Mouse (Mus musculus): ENCODE measurements around the gene Galntl6.

Galntl6 gene

DNA sequence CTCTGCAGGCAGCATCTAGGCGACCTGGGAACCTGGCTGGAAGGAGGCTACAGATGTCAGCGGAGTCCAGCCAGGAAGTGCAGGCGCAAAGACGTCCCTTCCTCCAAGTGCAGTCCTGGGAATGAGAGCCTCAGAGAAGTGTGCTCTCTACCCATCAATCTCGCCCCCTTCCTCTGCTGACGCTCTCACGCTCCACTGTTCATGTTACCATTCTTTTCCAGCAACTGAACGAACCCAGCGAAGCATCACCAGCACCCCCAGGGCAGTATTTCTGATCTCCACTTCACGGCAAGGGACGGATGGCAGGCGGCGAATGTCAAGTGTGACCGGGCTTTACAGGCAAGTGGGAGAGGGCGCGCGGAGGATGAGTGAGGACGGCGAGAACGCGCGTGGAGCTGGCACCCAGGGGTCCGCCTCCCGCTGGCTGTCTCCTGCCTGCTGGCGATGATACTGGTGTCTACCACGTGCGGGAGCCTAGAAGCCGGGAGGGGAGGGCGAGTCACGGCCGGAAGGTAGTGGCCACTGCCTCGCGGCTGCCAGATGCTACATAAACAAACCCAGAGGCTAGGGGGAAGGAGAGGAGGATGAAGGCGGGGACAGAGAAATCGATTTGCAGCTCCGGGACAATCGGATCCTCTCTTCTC, at the start of gene Galntl6:
Gene Galntl6, minus strand, starts transcription at position 445 of the 644 bp plus-strand sequence.
- peak; percentile 12 for DNase-seq

DNA sequence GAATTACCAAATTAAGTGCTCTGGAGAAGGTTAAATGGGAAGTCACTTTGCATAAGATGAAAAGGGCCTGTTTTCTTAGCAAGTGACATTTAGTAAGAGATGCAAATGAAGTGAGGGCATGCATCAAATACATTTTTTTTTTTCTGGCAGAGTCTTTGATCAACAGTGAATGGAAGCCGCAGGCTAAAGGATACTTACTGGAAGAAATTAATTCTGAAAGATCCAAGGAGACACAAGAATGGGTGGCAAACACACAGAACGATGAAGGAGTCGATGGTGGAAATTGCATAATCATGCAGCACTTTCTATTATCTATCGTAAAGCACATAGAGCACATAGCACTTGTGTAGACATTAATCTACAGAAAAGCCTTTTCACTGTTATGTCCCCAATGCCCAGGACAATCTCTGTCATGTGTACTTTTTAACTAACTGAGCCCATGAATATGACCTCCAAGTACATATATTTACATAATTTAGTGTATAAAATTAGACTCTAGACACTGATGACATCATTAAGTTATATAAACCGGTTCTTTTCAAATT, 44.8 kb upstream of the Galntl6 start:
- DNase-seq: no peak

DNA sequence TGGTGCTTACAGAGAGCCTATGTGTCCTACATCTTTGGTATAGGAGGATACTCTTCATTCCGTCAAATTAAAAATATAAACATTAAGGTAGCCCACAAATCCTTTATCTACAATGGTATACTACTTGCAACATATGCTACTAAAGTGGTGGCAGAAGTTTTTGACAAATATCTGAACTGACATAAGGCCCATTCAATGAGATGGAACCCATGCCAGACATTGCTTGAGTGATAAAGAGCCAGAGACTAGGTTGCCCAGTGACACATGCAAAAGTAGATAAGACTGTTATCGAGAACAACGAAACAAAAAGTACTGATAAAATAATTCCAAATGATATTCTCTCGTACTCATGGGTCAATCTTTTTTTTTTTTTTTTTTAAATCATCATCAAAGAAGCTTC, 31.3 kb upstream of the Galntl6 start:
- DNase-seq: no peak

DNA sequence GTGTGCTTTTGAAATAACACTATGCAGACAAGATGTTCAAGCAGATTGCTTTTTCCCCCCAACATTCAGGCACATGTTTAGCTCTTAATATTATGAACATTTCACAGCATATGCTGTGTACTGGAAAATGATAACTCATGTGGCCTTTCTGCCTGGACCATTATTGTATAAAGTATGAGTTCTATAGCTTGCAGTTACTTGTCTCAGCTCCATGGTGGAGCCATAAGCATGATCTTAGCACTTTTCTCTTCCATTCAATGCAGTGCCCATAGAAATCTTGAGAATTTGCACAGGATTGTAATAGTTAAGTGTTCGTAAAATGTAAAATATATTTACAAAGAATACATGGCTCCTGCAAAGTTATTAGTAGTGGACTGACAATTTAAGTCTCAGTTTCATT, 18.6 kb upstream of the Galntl6 start:
- DNase-seq: no peak

DNA sequence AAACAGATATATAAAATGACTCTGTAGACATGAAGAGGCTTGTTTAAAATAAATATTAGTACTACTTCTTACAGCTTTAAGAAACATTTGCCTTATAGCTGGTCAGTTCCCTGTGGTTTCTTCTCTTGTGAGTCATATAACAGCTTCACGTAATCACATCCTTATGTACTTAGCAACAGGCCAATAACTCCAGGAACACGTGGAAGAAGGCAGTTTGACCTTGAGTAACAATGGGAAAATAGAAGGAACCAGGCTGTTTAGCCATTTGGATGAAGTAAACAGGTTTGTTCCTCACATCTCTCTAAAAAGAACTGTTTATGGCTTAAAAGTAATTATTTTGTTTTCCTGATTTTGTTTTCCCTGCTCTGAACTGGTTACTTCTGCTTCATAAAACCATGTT, 2.7 kb upstream of the Galntl6 start:
- no peak for DNase-seq

DNA sequence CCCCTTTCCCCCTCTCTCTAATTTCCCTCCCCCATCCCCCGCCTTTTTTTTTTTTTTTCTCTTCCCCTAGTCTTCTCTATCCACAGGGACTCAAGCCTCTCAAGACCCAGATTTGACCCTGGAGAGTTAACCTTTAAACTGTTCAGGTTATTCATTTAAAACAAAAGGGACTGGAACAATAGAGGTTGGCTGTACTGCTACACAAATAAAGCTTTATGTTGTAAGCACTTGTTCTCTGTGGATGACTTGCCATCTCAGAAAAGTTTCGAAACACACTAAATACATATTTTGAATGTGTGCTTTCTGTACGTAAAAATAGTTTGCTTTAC, 1.2 kb upstream of the Galntl6 start:
- no peak for DNase-seq

DNA sequence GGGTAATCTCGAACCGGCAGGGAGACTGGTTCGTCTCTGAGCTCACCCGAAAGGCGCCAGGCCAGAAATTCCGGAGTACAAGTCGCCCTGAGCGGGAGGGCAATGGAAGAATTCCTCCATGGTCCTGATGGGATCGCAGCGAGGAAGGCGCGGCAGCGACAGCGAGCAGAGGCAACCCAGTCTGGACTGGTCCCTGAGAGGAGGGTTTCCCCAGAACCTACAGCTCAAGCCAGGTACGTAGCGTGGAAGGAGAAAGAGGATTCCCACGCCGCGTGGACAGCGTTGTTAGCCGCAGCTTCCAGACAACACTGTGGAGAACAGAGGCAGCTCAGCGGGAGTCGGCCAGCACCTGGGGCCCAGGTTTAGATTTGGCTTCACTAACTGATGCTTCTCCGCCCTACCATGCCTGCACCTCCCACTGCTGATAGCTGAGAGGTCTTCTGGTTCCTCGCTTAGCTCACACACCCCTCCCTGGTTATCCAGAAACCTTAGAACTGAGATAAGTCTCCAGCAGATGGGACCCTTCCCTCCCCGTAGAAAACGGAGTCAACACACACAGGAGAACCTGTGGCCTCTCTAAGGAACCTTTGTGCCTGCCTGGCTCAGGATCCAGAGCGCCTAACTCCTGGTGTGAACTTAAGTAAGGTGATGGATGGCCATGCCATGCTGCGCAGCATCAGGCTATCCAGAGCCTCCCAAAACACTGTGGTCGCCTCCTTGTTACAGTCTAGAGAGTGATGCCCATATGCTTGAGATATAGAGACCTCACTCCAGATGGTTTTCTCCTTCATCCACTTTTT, 600 bp upstream of the Galntl6 start:
- peak; percentile 12 for DNase-seq

DNA sequence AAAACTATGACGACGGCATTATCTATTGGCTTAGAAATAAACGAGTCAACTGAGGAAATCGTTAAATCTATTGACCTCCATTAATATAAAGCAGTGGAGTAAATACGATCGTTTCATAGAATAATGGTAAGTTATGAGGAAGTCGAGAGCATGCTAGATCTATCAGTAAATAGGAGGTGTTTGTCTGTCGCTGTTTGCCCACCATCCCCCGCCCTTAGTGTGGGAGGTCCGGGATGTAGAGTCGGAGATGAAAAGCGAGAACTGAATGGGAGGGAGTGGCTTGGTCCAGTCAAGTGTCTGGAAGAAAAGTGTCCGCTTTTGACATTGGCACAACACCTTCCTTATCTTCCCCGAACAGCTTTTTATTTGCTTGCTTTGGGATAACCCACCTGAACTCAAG, 763 bp downstream of the Galntl6 start, which contains the start of gene BC030500:
Gene BC030500, plus strand, starts transcription at position 79 of the 400 bp plus-strand sequence.
- DNase-seq: no peak

DNA sequence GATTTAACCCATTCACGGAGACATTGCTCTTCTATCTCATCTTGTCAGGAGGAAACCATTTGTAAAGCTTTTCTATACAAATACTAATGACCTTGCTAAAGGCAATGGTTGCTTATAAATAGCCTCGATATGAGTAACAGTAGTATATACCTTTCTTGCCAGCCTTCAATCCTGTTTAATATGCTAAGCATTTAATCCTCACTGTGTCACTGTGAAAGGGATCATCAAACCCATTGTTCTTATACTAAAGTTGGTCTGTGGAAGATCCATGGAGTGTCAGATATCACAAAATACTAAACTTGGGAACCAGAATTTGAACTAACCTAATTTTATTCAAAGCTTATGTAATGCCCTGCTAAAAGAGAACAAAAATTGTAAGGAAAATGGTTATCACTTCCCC, 8.0 kb downstream of the Galntl6 start:
- DNase-seq: no peak

DNA sequence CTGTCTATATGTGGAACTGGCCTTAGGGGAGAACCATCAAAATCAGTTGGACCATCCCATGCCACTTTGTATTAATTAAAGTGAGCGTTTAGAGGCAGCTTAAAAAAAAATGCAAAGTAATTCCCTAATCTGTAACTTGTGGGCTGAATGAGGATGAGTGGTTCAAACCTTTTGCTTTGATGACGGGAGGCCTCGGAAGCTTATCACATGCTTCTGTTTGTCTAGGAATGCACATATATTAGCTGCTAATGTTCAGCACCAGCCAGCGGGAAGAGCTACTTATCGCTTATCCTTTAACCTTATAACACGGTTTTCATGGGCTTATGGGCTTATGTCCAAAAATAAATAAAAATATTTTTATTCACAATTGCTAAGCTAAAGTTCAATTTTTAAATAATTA, 16.5 kb downstream of the Galntl6 start:
- DNase-seq: no peak

DNA sequence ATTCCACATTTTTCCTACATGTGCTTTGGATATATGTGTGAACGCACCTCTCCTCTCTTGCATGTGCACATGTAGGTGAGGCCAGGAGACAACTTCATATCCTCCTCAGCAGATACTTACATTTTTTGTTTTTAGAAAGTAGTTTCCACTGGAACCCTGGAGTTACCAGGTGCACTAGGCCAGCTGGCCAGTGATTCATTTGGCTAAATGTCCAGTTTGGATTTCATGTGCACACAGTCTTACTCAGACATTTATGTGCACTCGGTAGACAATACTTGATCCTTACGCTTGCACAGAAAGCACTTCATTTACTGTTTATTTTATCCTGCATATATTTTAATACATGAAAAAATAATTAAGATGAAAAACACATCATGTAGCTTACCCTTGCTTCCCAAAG, 21.8 kb downstream of the Galntl6 start:
- no peak for DNase-seq

DNA sequence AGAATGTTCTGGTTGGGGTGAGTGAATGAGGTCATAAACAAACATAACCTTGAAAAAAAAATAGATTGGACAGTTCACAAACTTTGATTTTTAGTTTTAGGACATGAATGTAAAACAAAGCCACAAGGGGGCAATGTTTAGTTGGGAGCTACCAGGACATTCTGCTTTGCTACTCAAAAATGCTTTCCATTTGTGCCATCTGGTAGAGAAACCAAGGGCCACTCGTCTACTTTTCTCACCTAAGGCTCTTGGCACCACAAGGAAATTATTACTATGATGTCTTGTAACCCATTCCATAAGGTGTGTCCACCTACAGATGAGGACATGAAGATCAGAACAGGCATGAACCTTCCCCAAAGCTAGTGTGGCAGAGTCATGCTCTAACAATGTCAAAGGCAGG, 26.0 kb downstream of the Galntl6 start:
- no peak for DNase-seq

DNA sequence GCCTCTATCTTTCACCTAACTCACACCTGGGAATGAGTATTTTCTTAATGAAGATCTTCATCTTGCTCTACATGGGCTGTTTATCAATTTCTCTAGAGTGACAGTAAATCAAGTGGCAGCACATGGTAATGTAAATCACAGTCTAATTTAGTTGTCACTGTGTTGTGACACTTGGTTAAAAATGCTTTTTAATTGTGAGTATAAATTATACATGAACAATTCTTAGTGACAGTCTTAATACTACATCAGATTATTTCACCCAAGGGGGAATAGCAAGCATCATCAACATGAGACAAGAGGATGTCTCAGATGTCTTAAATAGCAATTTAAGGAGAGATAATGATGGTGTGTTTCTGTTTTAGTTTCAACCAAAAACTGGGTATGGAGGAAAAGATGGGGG, 88.1 kb downstream of the Galntl6 start:
- no peak for DNase-seq

DNA sequence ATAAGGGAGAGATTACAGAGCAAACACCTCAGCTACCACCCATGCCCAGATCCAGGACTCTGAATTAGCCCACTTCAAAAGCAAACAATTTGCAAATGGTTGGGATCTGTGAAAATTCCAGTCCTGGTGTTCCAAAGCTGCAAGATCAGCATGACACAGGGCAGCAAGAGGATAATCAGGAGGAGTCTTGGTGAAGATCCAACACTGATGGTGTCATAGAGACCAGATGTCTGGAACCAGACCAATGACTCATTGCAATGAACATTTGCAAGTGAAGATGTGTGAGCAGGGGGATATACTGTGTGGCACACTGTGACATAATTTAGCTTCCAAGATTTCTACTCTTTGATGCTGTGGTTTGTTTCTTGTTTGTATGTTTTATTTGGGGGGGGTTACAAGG, 107.2 kb downstream of the Galntl6 start:
- DNase-seq: no peak

DNA sequence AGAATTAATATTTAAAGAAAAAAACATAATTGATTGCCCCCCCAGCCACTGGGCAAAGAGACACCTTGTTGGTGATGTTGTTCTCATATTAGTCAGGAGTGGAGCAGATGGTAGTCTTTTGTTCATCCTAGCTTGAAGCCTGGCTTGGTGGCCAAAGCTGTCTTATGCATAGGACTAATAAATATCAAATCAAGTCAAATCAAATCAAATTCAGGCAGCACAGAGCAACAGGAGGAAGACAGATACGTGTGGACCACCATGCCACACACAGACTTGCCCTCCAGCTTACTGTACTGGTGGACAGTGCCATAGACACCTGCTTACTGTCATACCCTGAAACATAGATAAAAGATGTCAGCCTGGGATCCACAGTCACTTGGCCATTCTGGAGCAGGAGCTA, 110.6 kb downstream of the Galntl6 start:
- no peak for DNase-seq

DNA sequence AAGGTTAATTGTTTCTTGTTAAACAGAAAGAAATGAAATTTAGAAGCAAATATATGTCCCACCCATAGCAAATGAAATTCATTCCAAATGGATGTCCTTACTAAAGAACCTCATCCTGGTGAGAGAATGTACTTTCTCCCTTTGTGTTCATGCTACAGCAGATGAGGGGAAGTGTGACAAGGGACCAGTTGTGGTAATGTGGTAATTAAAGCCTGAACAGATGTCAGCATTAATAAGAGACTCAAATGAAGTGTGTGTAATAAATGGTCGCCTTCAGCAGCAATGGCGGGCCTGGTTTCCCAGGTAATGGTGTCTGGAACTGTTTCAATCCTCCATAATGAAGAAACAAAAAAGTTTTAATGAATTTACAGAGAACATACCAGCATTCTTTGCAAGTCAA, 158.7 kb downstream of the Galntl6 start:
- no peak for DNase-seq

DNA sequence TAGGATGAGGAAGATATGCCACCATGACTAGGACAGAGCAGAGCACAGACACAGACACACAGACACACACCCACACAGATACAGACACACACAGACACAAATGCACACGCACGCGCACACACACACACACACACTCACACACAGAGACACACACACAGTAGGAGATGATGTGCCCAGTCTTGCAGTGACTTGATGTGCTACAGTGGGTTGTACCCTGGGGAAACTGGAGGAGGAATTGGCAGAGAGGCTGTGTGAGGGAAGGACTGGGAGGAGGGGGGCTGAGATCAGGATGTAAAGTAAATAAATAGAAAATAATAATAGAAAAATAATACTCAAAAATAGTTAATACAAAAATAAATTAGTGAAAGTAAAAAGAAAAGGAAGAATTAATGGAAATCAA, 174.5 kb downstream of the Galntl6 start:
- no peak for DNase-seq

DNA sequence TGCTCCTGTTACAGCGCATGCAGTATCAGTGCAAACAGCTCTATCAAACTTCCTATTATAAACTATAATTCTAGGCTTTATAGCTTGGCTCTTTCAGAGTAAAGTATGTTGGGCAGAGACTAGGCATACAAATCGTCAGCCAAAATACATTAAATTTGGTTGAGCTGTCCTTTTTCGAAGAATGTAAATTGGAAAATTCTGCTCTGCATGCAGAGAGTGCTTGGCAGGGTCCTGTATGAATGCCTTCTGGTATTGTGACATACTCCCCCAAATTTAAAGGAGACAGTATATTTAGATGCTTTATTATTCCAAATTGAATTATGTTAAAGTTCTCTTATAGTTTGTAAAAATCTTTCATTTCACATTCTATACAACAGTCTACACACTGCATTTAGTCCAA, 220.7 kb downstream of the Galntl6 start:
- no peak for DNase-seq

DNA sequence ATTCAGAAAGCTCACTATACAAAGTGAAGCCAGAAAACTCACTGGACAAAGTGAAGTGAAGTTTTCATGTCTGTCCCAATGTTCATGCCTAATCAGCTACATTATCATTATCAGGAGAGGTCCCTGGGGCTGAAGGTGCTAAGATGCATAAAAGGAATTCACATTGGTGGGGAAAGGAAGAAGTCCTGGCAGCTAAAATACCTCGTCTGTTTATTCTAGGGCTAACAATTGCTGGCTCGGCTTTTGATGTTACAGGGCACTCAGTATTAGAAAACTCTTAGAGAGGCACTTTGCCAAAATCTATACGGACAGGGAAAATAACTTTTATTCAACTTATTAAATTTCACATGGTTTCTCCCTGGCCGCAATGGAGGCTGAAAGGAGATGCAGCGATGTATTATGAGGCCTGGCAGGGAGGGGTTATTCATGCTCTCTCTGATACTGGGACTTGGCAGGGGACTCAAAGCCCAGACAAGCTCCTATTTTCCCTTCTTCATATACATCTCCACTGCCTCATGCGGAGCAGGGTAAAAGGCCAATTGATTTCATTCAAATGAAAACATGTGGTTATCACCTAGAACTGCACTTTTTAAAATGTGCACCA, 234.5 kb downstream of the Galntl6 start:
- DNase-seq: no peak

DNA sequence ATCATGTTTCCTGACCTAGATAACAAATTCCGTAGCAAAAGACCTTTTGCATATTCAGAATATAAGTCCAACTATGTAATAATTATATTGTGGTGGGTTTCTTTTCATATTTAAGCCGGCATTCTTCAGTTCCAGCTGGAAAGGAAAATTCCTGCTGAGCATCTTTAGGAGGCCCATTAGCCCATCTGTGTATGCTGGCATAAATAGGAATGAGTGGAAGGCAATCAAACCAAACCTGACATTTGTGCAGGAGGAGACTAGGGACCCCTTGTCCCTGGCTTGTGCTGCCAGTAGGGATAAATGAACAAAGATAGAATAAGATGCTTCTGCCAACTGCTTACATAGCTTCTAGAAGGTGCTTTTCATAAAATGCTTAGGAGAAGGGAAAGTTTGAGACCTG, 243.4 kb downstream of the Galntl6 start:
- DNase-seq: peak; percentile 44

DNA sequence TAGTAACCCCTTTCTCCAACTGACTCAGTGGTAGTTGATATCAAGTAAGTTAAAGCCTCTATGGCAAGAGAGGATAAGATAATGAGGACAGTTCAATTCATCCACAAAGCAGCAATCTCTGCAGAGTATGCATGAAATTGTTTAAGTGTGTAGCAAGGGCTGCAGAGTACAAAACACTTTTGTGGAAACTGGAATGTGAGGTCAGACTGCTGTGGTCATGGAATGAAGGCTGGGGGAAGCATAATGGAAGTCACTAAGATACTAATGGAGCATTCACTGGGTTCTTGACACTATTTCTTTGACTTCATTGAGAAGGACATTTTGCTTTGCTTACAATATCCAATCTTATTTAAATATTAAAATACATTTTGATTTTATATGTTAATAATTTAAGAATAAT, 252.4 kb downstream of the Galntl6 start:
- no peak for DNase-seq

DNA sequence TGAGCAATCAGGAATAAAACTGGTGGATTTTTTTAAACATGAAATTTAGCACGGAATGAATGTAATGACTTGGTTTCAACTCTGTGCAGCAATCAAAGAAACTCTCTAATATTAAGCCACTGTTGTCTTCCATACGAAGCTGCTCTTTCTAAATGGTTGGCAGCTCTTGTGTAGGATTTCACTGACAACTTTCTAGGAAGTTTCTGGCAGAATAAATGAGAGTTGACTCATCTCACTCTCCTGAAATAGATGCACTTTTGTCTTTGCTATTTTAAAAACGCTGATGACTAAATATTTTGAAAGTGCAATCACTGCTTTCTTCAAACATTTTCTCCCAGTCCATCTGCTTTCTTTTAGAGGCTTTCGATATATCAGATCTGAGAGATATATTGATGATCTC, 256.8 kb downstream of the Galntl6 start:
- DNase-seq: no peak

DNA sequence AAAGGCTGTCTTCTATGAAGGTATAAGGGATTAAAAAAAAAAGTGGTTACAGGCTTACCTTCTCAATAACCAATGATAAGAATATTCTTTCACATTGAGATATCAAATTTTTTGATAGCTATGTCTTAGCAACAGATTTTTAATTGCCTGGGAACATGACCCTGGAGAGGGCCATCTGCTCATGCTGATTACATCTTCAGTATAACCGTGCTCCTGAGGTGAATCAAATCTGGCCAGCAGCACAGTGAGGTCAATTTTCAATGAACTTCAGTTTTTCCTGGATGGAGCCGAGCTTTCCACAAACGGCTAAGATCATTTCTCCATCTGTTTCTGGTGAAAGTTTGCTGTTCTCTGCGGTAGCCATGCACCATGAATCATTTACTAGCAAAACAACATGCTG, 306.0 kb downstream of the Galntl6 start:
- peak; percentile 8 for DNase-seq

DNA sequence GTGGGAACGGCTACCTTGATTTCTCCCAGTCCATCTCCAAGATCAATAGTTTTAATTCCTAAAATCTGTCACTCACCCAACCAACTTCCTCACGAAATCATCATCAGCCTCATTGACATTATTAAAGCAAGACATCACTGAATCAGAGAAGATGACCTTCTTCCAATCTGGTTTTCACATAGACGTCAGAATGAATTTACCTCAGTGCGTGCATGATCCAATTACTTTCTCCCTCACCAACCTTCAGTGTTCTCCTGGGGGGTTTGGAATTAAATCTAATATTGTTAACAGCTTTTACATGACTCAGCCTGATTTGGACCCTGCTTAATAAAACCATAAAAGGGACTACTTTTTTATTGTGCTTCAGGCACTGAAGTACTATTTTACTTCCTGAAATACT, 307.7 kb downstream of the Galntl6 start:
- DNase-seq: no peak
